Mouse (Mus musculus) G1E (cell line): ENCODE data around the gene Atg7. TPM values are rescaled to one million over a fixed set of nuclear protein-coding genes. Genes with fewer than 3 reads are reported as not detected.
A peak's percentile ranks its signal among the peaks of the same experiment; 100 is the strongest.

Experiments used
- ATAC-seq: 2 replicates; pipeline ENCODE4 v1.8.0; 2016; ENCODE audit warnings: mild to moderate bottlenecking; ENCODE audit not compliant: insufficient number of reproducible peaks, poor library complexity, low FRiP score, severe bottlenecking; ENCODE audit errors: extremely low read depth
- DNase-seq: peaks from one replicate; pipeline ENCODE4 v3.0.0; 2012; ENCODE audit warnings: low spot score
- H3K27me3 ChIP-seq: 2 replicates; pipeline ENCODE4 v1.6.1; 2012; ENCODE audit warnings: mild to moderate bottlenecking, low read length, inconsistent platforms; ENCODE audit not compliant: insufficient read depth
- H3K36me3 ChIP-seq: replicated peaks from 2 replicates; pipeline ENCODE3; 2012; ENCODE audit warnings: mild to moderate bottlenecking, inconsistent platforms
- H3K4me1 ChIP-seq: 2 replicates; pipeline ENCODE4 v1.6.1; 2012; ENCODE audit warnings: low read depth, low read length, inconsistent platforms, mixed read lengths; ENCODE audit not compliant: insufficient read depth
- H3K4me3 ChIP-seq: 2 replicates; pipeline ENCODE4 v1.5.1; 2012; ENCODE audit warnings: low read depth, mild to moderate bottlenecking, inconsistent platforms, low read length, moderate library complexity, mixed read lengths
- H3K9me3 ChIP-seq: replicated peaks from 2 replicates; pipeline ENCODE4 v1.6.1; 2012; ENCODE audit warnings: inconsistent platforms
- CTCF ChIP-seq: IDR thresholded peaks from 2 replicates; pipeline ENCODE4 v1.5.1; 2012; ENCODE audit warnings: low read depth, low read length, inconsistent platforms, mixed read lengths
- GATA1 ChIP-seq: IDR thresholded peaks from 2 replicates; pipeline ENCODE4 v1.6.1; 2012; ENCODE audit warnings: borderline replicate concordance, low read length, inconsistent platforms, mixed read lengths
- GATA2 ChIP-seq: IDR thresholded peaks from 2 replicates; pipeline ENCODE4 v1.6.1; 2012; ENCODE audit warnings: low read depth, low read length, inconsistent platforms, borderline replicate concordance
- POLR2AphosphoS5 ChIP-seq: IDR thresholded peaks from 2 replicates; pipeline ENCODE4 v1.6.1; 2012; ENCODE audit warnings: low read depth, low read length, inconsistent platforms; ENCODE audit not compliant: insufficient replicate concordance
- TAL1 ChIP-seq: conservative IDR thresholded peaks from 2 replicates; pipeline ENCODE4 v1.6.1; 2012; ENCODE audit warnings: low read depth, low read length, inconsistent platforms, mixed read lengths
- polyA plus RNA-seq: library from polyadenylated mRNA; stranded (reverse); fragments of >175 nt; gene quantifications from 2 replicates; pipeline ENCODE4 v1.2.3, GENCODE M21; 2012
- total RNA-seq, 2 experiments: library from RNA; stranded (forward) in 1 of 2; stranded (reverse) in 1 of 2; fragments of 200-1000 nt in 1 of 2; fragments of >200 nt in 1 of 2; fragmentation: Nextera tagmentation in 1 of 2; gene quantifications; 2 replicates each; pipeline ENCODE4 v1.2.3; 2014 to 2017

The Atg7 gene
- total and polyA plus RNA-seq, 3 experiments: 19.4 to 47.4 (median 37.9) TPM

GRCm38 (mm10) chr6:114866619-114867018, 223.7 kb downstream of the Atg7 start:
- TF ChIP-seq GATA2: no peak
- TF ChIP-seq TAL1: no peak
- TF ChIP-seq POLR2AphosphoS5: no peak
- no peak for TF ChIP-seq GATA1
- TF ChIP-seq CTCF: no peak
- Histone ChIP-seq H3K4me1 (peaks cover 24% of the 10 kb centered on the region), H3K27me3 (no peaks in the 10 kb centered on the region), H3K4me3 (no peak overlapping the region), H3K9me3 (no peaks in the 10 kb centered on the region), H3K36me3 (peaks cover 97% of the 10 kb centered on the region)
- no peak for ATAC-seq
- DNase-seq: no peak

GRCm38 (mm10) chr6:114868656-114869055, 225.8 kb downstream of the Atg7 start:
- Histone ChIP-seq H3K36me3 (peaks cover 92% of the 10 kb centered on the region), H3K27me3 (no peaks in the 10 kb centered on the region), H3K9me3 (no peaks in the 10 kb centered on the region), H3K4me3 (no peak overlapping the region), H3K4me1 (peaks cover 37% of the 10 kb centered on the region)
- no peak for TF ChIP-seq GATA2
- TF ChIP-seq TAL1: no peak
- TF ChIP-seq GATA1: no peak
- no peak for TF ChIP-seq POLR2AphosphoS5
- no peak for TF ChIP-seq CTCF
- no peak for DNase-seq
- no peak for ATAC-seq

GRCm38 (mm10) chr6:114869501-114870076, 226.7 kb downstream of the Atg7 start:
- no peak for ATAC-seq
- DNase-seq: no peak
- Histone ChIP-seq H3K4me3 (no peak overlapping the region), H3K27me3 (no peaks in the 10 kb centered on the region), H3K9me3 (no peaks in the 10 kb centered on the region), H3K36me3 (peaks cover 87% of the 10 kb centered on the region), H3K4me1 (peaks cover 47% of the 10 kb centered on the region)
- no peak for TF ChIP-seq TAL1
- TF ChIP-seq CTCF: no peak
- no peak for TF ChIP-seq POLR2AphosphoS5
- TF ChIP-seq GATA2: no peak
- TF ChIP-seq GATA1: no peak

GRCm38 (mm10) chr6:114871010-114871660, 228.2 kb downstream of the Atg7 start:
- no peak for ATAC-seq
- no peaks in the 10 kb centered on the region for H3K9me3 ChIP-seq
- no peak for DNase-seq
- H3K27me3 ChIP-seq: no peaks in the 10 kb centered on the region
- no peak overlapping the region for H3K4me3 ChIP-seq
- H3K4me1 ChIP-seq: peaks cover 54% of the 10 kb centered on the region
- peaks cover 77% of the 10 kb centered on the region for H3K36me3 ChIP-seq
- TF ChIP-seq POLR2AphosphoS5 (no peak), CTCF (no peak)

- H3K27me3 ChIP-seq: no peaks in the 10 kb centered on the region
- TF ChIP-seq TAL1: no peak
- no peak for TF ChIP-seq GATA1
- no peak for DNase-seq
- H3K36me3 ChIP-seq: peaks cover 76% of the 10 kb centered on the region
- peaks cover 74% of the 10 kb centered on the region for H3K4me1 ChIP-seq
- H3K4me3 ChIP-seq: peak overlapping the region; percentile 74
- peak; percentile 16; the same call in 1 of the 2 replicates for ATAC-seq
- no peaks in the 10 kb centered on the region for H3K9me3 ChIP-seq
Measured at GRCm38 (mm10) chr6:114873808-114874137, 230.9 kb downstream of the Atg7 start.

GRCm38 (mm10) chr6:114874138-114874928, 231.4 kb downstream of the Atg7 start:
- H3K36me3 ChIP-seq: peaks cover 76% of the 10 kb centered on the region
- peak overlapping the region; percentile 74 for H3K4me3 ChIP-seq
- no peaks in the 10 kb centered on the region for H3K27me3 ChIP-seq
- H3K4me1 ChIP-seq: peaks cover 76% of the 10 kb centered on the region
- ATAC-seq (0 out of 2 replicates have a peak, but pooled peaks have one; percentile 24), DNase-seq (no peak)
- TF ChIP-seq CTCF: no peak
- H3K9me3 ChIP-seq: no peaks in the 10 kb centered on the region
